ENCODE assay signal across 13 mouse cellular contexts in the genomic region with DNA sequence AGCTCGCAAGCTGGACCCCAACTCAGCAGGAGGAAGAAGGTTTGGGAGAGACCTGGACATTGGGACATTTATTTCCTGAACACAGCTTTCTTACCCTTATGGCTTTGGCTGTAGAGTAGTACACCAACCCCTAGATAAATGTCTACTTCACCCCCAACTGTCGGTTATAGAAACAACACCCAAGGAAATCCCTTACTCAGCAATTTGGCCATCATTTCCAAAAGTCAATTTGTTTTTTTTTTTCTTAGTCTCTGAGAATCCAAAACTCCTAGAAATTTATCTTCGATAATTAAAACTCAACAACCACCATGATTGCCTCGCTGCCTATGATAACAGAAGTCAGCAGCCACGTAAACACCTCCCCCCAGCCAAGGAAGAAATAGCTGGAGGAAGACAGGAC.
"Had no signal": no experiment of that assay in that cellular context is flagged by ENCODE, and none has a peak within 500 bp of the region (broad histone marks: within the 10 kb centered on the region; RNA-seq: fewer than 3 reads in every experiment).

No protein-coding gene starts in this region.

- H3K9ac ChIP-seq: limb, embryonic 12.5 days; liver, embryonic 14.5 days; midbrain, embryonic 12.5 days had no signal

- H3K4me2 ChIP-seq: limb, embryonic 12.5 days; midbrain, embryonic 12.5 days had no signal

- H3K36me3 ChIP-seq: midbrain, embryonic 12.5 days had no signal

- DNase-seq: kidney, adult 8-10 months; kidney, postnatal 36 days; layer of hippocampus, adult 9-11 months; layer of hippocampus, postnatal 36 days; lung, adult 18-20 months; right cerebral cortex, postnatal 4 days; spleen, adult 18-20 months; thymus, adult 18-20 months; thymus, postnatal 14 days had no signal

- ATAC-seq: midbrain, embryonic 16.5 days had no signal

- H3K27ac ChIP-seq: limb, embryonic 12.5 days; liver, embryonic 14.5 days; midbrain, embryonic 12.5 days had no signal

- H3K4me3 ChIP-seq: limb, embryonic 12.5 days; midbrain, embryonic 12.5 days had no signal

- H3K9me3 ChIP-seq: limb, embryonic 12.5 days; midbrain, embryonic 12.5 days had no signal
